Mouse (Mus musculus) forelimb bud, embryonic 11.5 days (tissue): ENCODE results near the gene Bmpr2.
A peak's percentile ranks its signal among the peaks of the same experiment; 100 is the strongest.

ENCODE experiments used
- DNase-seq: peaks from one replicate; pipeline ENCODE4 v3.0.0-alpha.2; 2012; ENCODE audit warnings: low read depth, low spot score

Gene Bmpr2

GRCm38 (mm10) chr1:59897147-59897798, 134.1 kb downstream of the Bmpr2 start:
- no peak for DNase-seq

- DNase-seq = no peak
Observed at GRCm38 (mm10) chr1:59899679-59900078, 136.5 kb downstream of the Bmpr2 start.

- no peak for DNase-seq
Observed at GRCm38 (mm10) chr1:59901082-59901876, 138.1 kb downstream of the Bmpr2 start.

- no peak for DNase-seq
Observed at GRCm38 (mm10) chr1:59902634-59903033, 139.4 kb downstream of the Bmpr2 start.

- no peak for DNase-seq
Observed at GRCm38 (mm10) chr1:59904630-59905295, 141.6 kb downstream of the Bmpr2 start.

GRCm38 (mm10) chr1:59905916-59906315, 142.7 kb downstream of the Bmpr2 start:
- no peak for DNase-seq

GRCm38 (mm10) chr1:59906819-59907521, 143.8 kb downstream of the Bmpr2 start:
- DNase-seq = no peak

GRCm38 (mm10) chr1:59907700-59908099, 144.5 kb downstream of the Bmpr2 start:
- no peak for DNase-seq

GRCm38 (mm10) chr1:59910941-59911340, 147.7 kb downstream of the Bmpr2 start:
- no peak for DNase-seq

- peak; percentile 96 for DNase-seq
Observed at GRCm38 (mm10) chr1:59912413-59913157, 149.4 kb downstream of the Bmpr2 start, which contains the start of gene Fam117b. Gene Fam117b, plus strand, starts transcription at chr1:59913006.

GRCm38 (mm10) chr1:59913195-59913868, 150.1 kb downstream of the Bmpr2 start:
- DNase-seq = peak; percentile 6

GRCm38 (mm10) chr1:59913869-59914225, 150.6 kb downstream of the Bmpr2 start:
- peak; percentile 32 for DNase-seq

- no peak for DNase-seq
Observed at GRCm38 (mm10) chr1:59914799-59915198, 151.6 kb downstream of the Bmpr2 start.

- DNase-seq = no peak
Observed at GRCm38 (mm10) chr1:59915843-59916610, 152.8 kb downstream of the Bmpr2 start.

- DNase-seq = no peak
Observed at GRCm38 (mm10) chr1:59917401-59917800, 154.2 kb downstream of the Bmpr2 start.

GRCm38 (mm10) chr1:59918075-59918474, 154.9 kb downstream of the Bmpr2 start:
- DNase-seq = no peak

- DNase-seq = no peak
Observed at GRCm38 (mm10) chr1:59923201-59923600, 160.0 kb downstream of the Bmpr2 start.

- DNase-seq = no peak
Observed at GRCm38 (mm10) chr1:59923673-59924072, 160.5 kb downstream of the Bmpr2 start.

GRCm38 (mm10) chr1:59924411-59924810, 161.2 kb downstream of the Bmpr2 start:
- no peak for DNase-seq
